Mouse (Mus musculus) G1E (cell line): ENCODE data around the gene BC055324.

ENCODE experiments used
- CTCF ChIP-seq: IDR thresholded peaks from 2 replicates; pipeline ENCODE4 v1.5.1; 2012; ENCODE audit warnings: low read depth, low read length, inconsistent platforms, mixed read lengths
- GATA1 ChIP-seq: IDR thresholded peaks from 2 replicates; pipeline ENCODE4 v1.6.1; 2012; ENCODE audit warnings: borderline replicate concordance, low read length, inconsistent platforms, mixed read lengths
- TAL1 ChIP-seq: conservative IDR thresholded peaks from 2 replicates; pipeline ENCODE4 v1.6.1; 2012; ENCODE audit warnings: low read depth, low read length, inconsistent platforms, mixed read lengths

- TF ChIP-seq CTCF (no peak), TAL1 (no peak), GATA1 (no peak)
Observed at GRCm38 (mm10) chr1:163974471-163974870, 20.1 kb downstream of the BC055324 start.
